Mouse (Mus musculus) gastrocnemius, adult 18-20 months (tissue): ENCODE results near the gene Baz1b. TPM values are rescaled to one million over a fixed set of nuclear protein-coding genes. Genes with fewer than 3 reads are reported as not detected.
"Not testable (repeated sequence)": the region's sequence is repeated elsewhere in the genome, so short reads cannot be mapped to it uniquely, and the experiment has no call there.

Experiments used
- DNase-seq: peaks from one replicate; pipeline ENCODE4 v3.0.0; 2021; ENCODE audit warnings: low spot score
- total RNA-seq, 2 experiments: library from RNA; stranded (reverse); gene quantifications; 2 replicates each; pipeline ENCODE4 v1.2.3; 2021

The Baz1b gene
- total RNA-seq, 2 experiments from 2014 or later, result 32.9 to 34.8 TPM

DNA sequence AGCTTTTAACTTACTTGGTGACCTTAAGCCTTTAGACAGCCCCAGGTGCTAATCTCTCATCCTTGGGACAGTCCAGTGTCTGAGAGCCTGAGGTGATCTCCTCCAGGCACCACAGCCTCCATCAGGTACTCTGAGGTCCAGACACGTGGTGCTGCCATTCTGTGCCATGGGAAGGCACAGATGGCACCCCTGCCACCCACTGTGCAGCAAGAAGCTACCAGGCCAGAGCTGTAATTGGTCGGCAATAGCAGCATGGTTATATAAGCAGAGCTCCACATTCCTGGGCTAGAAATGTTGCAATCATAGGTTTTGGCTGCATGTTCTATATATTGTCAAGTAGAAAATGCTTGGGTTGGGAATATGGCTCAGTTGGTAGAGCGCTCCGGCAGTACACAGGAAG lies 8.1 kb upstream of the Baz1b start:
- DNase-seq, result no peak

DNA sequence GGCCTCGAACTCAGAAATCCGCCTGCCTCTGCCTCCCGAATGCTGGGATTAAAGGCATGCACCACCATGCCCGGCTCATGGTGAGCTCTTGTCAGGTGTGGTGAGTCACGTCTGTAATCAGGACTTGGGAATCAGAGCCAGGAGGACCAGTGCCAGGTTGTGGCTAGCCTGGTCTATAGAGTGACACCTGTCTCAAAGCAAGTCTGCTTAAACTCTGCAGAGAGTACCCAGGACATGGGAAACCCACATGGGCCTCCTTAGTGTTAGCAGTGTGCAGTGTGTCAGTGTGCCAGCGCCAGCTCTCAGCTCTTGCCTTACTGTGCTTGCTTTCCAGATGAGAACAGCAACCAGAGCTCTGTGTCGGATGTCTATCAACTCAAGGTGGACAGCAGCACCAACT lies 7.4 kb upstream of the Baz1b start:
- DNase-seq, result no peak

DNA sequence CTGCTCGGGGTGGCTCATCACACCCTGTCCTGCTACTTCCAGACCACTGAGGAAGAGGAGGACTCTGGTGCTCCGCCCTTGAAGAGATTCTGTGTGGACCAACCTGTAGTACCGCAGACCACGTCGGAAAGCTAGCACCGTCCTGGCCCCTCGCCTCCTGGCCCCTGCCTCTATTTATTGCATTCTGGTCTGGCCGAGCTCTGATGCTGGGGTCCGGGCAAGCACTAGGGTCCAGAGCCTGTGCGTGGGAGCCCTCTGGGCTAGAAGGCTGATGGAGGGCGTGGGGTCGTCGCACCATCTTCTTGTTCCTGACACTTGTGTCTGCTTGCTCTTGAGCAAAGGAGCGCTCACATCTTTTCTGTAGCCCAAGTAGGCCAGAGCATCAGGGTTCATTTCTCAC lies 6.3 kb upstream of the Baz1b start:
- no peak for DNase-seq

DNA sequence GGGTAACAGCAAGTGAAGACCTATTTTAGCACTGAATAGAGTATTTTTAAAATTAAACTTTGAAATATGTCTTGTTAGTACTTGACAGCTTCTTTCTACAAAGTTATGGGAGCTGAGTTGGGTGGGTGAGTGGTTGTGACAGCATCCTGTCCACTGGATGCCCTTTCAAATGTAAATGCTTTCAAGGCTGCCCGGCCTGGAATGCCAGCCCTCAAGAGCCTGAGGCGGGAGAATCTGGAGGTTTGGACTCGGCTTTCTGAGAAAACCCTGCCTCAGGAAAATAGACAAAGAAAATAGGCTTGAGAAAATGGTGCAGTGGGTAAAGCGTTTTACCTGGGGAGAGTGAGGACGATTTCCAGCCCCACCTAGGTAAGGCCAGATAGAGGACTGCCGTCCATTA lies 5.3 kb upstream of the Baz1b start:
- DNase-seq, result no peak

DNA sequence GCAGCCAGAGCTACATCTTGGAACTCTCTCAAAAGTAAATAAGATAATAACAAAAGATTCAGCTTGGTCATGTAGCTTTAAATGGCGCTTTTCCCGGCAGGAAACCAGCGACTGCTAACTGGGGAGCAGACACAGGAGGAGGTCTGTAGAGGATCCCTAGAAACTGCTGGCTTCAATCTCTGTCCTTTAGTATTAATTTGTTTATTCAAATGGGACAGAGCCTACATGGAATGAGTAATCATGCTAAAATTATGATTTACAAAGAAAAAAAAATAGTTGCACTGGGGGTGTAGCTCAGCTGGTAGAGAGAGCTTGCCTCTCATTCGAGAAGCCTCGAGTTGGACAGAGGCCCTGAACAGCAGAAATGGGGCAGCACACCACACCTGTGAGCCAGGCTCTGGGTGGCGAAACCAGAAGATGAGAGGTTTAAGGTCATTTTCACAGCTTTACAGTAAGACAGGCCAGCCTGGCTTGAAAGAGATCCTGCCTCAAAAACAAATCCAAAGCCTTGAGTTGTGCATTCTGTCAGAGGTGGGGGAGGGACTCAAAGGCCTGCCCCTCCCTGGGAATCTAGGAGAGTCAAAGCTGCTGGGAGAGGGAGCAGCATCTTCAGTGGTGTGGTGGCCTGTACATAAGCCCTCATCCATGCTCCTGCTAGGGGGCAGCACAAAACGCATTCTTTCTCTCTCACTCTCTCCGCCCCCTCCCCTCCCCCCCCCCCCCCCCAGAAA lies 3.8 kb upstream of the Baz1b start:
- DNase-seq, result no peak

DNA sequence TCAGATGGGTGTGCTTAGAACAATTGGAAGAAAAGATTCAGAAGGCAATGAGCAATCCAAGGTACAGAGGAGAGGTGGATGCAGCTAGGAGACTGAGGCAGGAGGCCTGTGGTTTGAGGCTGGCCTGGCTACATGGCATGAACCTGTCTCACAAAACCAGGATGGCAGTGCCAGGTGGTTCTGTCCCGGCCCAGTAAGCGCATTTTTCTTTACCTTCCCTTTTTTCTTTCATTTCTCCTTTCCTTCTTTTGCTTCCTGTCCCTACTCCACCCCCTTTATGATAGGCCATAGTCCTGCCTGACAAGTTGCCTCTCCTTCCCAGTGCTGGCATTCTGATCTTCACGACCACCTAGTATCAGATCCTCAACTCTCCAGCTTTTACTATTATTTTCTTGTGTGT lies 2.0 kb upstream of the Baz1b start:
- no peak for DNase-seq

DNA sequence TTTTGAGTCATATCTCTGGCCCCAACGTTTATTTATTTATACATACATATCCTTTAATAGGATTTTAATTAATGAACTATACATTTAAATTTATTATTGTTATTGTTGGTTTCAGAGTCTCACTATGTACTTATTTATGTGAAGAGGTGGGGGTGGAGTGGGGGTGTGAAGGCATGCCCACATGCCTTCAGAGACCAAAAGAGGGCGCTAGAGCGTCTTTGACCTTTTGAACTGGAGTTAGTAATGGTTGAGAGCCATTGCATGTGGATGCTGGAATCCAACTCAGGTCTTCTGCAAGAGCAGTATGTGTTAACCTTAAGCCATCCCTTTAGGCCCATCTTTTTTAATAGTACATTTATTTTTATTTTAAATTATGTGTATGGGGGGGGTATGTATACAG lies 1.5 kb upstream of the Baz1b start:
- DNase-seq, result peak; percentile 17

DNA sequence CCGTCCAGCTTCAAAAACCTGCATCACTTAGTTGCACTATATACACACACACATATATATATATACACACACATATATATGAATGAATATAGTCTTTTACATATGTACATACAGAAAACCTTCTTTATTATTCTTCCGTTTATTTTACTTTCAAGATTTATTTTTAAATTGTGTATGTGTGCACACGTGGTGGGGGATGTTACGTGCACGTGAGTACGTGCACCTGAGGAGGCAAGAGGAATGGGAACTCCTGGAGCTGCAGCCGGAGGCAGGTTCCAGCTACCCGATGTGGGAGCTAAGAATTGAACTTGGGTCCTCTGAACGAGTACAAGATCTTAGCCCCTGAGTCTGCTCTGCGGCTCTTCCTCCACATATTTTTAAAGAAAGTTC lies 838 bp upstream of the Baz1b start:
- DNase-seq, result no peak

DNA sequence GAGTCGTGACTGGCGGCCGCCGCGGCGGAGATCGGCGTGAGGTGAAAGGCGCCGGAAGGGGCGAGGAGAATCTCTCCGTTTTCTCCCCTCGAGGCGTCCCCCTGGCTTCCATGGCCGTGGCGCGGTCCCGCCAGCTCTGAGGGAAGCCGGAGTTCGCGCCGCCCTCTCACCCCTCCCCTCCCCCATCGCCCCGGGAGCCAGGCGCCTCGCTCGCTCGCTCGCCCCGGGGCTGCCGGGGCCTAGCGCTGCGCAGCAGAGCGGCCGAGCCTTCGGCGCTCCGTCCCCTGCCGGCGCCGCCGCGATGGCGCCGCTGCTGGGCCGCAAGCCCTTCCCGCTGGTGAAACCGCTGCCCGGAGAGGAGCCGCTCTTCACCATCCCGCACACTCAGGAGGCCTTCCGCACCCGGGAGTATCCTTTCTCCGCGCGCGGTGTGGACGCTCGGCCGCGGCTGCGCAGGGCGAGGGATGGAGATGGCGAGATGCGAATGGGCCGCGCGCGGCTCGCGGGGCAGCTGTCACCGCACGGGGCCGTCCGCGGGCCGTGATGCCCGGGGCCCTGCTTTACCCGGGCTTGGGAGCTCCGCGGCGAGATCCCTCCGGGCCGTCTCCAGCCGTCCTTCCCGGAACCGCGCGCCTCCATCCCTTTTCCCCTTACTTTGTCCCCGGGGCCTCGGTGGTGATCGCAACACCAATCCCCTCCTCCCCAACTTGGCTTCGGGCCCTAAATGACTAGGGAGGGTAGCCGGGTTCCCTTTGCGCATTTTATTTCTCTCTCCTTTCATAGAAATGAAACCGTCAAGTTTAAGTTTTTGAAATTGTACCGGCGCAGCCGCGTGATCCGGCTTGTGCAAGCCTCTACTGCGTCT lies 517 bp downstream of the Baz1b start:
- DNase-seq, result peak; percentile 34

DNA sequence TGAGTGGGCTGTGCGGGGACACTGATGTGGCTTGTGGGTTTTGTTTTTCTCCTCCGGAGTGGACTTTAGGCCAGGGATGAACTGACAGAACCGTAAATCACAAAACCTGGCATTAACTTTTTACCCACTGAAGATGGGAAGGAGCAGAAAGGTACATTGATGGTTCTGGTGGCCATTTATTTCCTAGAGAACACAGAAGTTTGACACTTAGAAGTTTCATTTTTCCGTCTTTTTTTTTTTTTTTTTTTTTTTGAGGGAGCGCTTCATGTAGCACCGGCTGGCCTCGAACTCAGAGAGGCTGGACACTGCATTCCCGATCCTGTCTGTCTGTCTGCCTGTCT lies 1.1 kb downstream of the Baz1b start:
- no peak for DNase-seq

DNA sequence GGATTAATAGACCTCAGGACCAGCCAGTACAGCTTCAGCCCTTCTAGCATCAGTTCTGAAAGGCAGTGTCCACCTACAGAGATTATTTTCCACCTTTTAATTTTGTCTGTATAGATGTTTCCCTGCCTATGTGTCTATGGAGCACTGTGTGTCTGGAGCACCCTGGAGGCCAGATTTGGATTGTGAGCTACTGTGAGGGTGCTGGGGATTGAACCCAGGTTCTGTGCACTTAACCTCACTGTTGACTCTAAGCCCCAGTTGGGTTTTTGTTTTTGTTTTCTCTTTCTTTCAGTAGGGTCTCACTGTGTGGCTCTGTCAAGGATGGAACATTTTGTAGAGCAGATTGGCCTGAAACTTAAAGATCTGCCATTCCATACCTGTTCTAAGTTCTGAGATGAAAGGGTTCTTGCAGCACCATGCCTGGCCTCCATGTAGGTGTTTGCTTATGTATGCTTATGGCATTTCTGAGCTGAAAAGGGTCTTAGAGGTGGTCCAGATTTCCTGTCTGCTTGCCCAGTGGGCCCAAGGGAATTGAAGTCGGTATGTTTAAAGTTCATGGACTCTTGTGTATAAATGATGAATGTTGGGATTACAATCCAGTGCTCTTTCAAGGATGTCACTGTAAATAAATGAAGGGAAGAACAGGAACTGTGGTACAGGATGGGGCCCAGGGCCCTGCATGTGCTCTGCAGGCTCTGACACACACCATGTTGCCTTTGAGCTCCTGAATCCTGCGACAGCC lies 2.4 kb downstream of the Baz1b start:
- DNase-seq, result no peak

DNA sequence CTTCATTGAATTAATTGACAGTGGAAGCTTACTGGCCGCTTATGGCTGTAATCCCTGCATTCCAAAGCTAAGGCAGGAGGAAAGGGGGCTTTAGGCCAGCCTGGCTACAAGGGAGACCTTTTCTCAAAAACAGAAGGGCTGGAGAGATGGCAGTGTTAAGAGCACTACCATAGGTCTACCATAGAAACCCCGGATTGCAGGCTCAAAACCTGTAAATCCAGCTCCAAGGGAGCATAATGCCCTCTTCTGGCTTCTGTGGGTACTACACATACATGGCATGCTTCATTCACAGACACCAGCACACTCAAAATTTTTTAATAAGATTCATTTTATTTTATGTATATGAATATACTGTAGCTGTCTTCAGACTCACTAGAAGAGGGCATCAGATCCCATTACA lies 4.6 kb downstream of the Baz1b start:
- peak; percentile 74 for DNase-seq

DNA sequence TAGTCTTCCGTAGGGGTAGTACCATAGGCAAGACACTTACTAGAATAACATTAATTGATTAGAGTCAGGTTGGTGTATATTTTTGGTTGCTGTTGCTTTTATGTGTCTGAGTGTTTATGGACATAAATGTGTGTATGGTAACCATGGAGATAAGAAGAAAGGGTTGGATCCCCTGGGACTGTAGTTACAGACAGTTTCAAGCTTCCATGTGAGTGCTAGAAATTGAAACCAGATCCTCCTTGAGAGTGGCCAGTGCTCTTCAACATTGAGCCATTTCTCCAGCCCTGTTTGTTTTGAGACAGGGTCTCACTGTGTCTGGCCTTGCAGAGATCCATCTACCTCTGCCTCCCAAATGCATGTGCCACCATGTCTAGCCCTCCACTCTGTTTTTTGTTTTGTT lies 5.4 kb downstream of the Baz1b start:
- DNase-seq, result no peak

DNA sequence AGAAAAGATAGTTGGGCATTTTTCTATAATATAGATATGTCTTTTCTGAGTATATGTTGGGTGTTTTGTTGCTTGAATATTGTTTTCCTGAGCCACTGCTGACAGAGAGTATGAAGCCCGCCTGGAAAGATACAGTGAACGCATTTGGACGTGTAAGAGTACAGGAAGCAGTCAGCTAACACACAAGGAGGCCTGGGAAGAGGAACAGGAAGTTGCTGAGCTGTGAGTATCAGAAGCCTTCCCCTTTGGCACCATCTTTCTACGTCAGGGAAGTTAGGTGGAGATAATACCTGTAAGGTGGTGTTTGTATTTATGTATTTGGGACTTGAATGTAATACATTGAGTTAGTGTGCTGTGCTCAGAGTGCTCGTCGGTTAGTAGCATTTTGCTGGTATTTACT lies 9.3 kb downstream of the Baz1b start:
- DNase-seq, result no peak

DNA sequence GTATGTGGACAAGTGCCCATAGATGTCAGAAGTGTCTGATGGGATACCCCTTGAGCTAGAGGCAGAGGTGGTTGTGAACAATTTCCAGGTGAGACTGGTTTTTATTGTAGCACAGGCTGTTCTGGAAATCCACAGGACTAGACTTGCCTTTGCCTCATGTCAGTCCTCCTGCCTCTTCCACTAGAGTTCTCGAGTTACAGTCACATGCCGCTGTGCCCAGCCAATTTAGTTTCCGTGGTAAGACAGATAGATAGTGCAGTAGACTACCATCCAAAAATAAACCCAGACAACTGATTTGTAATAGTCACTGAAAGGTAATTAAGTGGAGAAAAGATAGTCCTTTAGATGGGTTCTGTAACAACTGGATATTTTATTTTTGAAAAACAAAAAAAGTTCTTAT lies 15.7 kb downstream of the Baz1b start:
- peak; percentile 39 for DNase-seq

DNA sequence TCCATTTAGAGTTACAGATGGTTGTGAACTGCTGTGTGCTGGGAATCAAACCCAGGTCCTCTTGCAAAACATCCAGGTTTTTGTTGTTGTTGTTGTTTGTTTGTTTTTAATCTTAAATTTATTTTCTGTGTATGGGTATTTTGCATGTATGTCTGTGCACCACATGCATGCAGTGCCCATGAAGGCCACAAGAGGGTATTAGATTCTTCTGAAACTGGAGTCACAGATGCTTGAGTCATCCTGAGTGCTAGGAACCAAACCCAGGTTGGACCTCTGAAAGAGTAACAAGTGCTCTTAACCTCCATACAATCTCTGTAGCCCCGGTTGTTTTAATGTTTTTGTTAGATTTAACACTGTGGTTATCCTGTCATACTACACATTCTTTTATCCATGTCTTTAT lies 21.1 kb downstream of the Baz1b start:
- no peak for DNase-seq

DNA sequence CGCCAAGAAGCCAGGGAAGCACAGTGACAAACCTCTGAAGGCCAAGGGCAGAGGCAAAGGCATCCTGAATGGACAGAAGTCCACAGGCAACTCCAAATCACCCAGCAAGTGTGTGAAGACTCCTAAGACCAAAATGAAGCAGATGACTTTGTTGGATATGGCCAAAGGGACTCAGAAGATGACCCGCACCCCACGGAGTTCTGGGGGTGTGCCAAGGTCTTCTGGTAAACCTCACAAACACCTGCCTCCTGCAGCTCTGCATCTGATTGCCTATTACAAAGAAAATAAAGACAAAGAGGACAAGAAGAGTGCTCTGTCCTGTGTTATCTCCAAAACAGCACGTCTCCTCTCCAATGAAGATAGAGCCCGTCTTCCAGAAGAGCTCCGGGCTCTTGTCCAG lies 29.8 kb downstream of the Baz1b start:
- no peak for DNase-seq

DNA sequence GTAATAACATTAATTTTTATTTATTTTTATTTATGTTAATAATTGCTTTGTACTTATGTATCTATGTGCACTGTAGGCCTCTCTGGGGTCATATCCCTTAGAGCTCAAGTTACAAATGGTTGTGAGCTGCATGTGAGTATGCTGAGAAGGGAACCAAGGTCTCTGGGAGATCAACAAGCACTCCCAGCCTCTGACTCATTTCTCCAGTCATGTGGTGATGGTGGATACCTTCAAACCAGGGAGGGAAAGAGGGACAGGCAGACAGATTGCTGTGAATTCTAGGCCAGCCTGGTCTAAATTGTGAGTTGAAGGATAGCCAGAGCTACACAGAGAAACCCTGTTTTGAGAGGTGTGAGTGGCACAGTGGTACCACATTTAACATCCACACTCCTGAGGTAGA lies 33.9 kb downstream of the Baz1b start:
- no peak for DNase-seq

DNA sequence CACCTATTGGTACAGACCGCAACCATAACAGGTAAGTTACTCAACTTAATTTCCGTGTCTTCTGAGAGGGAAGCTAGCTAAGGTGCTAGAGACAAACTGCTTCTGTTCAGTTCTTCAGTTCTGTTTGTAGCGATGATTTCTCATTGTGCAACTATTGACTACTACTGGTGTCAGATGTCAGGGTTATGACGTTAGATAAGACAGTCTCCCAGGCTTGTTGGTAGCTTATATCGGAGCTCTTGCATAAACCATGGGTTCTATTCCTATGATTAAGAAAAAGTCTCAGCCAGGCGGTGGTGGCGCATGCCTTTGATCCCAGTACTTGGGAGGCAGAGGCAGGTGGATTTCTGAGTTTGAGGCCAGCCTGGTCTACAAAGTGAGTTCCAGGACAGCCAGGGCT lies 35.0 kb downstream of the Baz1b start:
- DNase-seq, result no peak

DNA sequence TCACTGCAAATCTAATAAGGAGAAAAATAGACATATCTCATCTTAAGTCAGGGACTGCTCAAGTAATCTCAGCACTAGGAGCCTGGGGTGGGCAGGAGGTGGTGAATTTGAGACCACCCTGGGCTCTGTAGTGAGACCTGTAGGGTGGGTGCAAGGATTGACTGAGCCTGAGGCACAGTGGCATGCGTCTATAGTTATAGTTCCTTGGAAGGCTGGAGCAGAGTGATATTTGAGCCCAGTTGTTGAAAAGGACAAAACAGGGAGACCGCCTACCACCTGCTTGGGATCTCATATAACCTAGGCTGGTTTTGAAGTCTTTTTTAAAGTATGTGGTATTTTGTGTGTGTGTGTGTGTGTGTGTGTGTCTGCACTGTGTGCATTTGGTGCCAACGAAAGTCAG lies 37.1 kb downstream of the Baz1b start:
- no peak for DNase-seq

DNA sequence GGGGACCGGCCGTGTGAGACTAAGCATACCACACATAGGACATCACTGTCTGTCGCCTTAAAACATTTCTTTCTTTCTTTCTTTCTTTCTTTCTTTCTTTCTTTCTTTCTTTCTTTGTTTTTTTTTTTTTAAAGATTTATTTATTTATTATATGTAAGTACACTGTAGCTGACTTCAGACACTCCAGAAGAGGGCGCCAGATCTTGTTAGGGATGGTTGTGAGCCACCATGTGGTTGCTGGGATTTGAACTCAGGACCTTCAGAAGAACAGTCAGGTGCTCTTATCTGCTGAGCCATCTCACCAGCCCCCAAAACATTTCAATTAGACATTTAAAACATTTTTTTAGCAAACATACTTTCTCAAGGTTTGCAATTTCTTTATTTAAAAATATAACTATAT lies 38.8 kb downstream of the Baz1b start:
- DNase-seq, result not testable (repeated sequence)

DNA sequence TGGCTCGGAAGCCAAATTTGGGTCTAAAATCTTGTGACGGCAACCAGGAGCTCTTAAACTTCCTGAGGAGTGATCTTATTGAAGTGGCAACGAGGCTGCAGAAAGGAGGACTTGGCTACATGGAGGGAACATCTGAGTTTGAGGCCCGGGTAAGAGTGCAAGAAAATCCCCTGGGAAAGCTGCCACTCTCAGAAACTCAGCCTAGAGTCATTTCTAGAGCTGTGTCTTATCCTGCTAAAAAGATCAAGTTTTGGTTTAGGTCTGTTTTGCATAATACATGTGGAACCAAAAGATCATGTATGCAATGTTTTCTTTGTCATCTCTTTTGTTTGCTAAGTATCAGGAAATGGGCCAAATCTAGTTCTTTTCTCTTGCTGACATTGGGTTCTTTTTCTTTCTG lies 43.1 kb downstream of the Baz1b start:
- no peak for DNase-seq
